ENCODE assay signal across 12 mouse cellular contexts in the genomic region with DNA sequence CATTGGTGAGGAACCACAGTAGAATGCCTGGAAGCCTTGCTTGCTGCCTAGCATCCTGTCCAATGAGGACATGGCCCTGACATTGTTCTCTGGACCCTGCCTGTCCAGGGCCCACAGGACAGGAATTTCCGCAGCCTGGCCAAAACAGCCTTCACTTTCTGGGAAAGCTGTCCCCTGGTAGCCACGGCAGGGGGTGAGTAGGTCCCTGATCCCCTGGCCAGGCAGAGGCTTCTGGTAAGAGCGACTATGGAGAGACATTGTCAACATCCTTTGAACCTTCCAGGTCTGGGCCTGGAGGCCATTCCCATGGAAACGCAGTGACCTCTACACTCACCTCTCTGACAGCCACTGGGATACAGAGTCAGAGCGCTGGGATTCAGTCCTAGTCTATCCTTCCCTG. TPM values are rescaled to one million over a fixed set of nuclear protein-coding genes. Genes with fewer than 3 reads are reported as not detected.
DNase-seq lines count a peak whose midpoint lies in the region; ATAC-seq and TF ChIP-seq lines count a peak whose summit lies in the region.
"Had no signal": no experiment of that assay in that cellular context is flagged by ENCODE, and none has a peak within 500 bp of the region (broad histone marks: within the 10 kb centered on the region; RNA-seq: fewer than 3 reads in every experiment).

No protein-coding gene starts in this region.

- 0 out of 2 replicates have a peak overlapping the region, but pooled peaks have one; percentile 7 for H3K9ac ChIP-seq in intestine, postnatal 0 days (ENCODE audit: low read depth, low read length)
- H3K9ac ChIP-seq in intestine, embryonic 16.5 days (ENCODE audit: low read depth, low read length) = no peak overlapping the region
- H3K9ac ChIP-seq in liver, embryonic 15.5 days = no peak overlapping the region
- no peak overlapping the region for H3K9ac ChIP-seq in midbrain, embryonic 16.5 days (ENCODE audit: low read depth, low read length)
- H3K9ac ChIP-seq: lung, embryonic 14.5 days had no signal

- H3K4me1 ChIP-seq in intestine, postnatal 0 days (replicated peaks; ENCODE audit: control insufficient read depth, insufficient read depth, low read length) = 0 out of 2 replicates have a peak, but pooled peaks cover 3% of the 10 kb centered on the region
- peaks cover 9% of the 10 kb centered on the region for H3K4me1 ChIP-seq in intestine, embryonic 16.5 days (ENCODE audit: control insufficient read depth, insufficient read depth, low read length)
- peaks cover 25% of the 10 kb centered on the region for H3K4me1 ChIP-seq in liver, embryonic 15.5 days (replicated peaks)
- H3K4me1 ChIP-seq in midbrain, embryonic 16.5 days (ENCODE audit: control insufficient read depth, insufficient read depth, low read length) = no peaks in the 10 kb centered on the region

- peak; percentile 70 for DNase-seq in heart, adult 8-10 months (ENCODE audit: low spot score)
- peak; percentile 66 for DNase-seq in kidney, adult 9 months
- no peak for DNase-seq in right cerebral cortex, adult 2 months (ENCODE audit: low spot score in 2 of 2)
- DNase-seq in layer of hippocampus, postnatal 36 days = no peak
- DNase-seq: lung, embryonic 14.5 days; thymus, adult 2 months had no signal

- H3K9me3 ChIP-seq in intestine, postnatal 0 days (ENCODE audit: control insufficient read depth) = no peaks in the 10 kb centered on the region
- no peaks in the 10 kb centered on the region for H3K9me3 ChIP-seq in intestine, embryonic 16.5 days (ENCODE audit: control insufficient read depth, low read length)
- no peaks in the 10 kb centered on the region for H3K9me3 ChIP-seq in liver, embryonic 15.5 days (replicated peaks)
- no peaks in the 10 kb centered on the region for H3K9me3 ChIP-seq in midbrain, embryonic 16.5 days (replicated peaks; ENCODE audit: control insufficient read depth, low read length, poor library complexity, severe bottlenecking)

- no peak overlapping the region for H3K4me2 ChIP-seq in intestine, postnatal 0 days (replicated peaks; ENCODE audit: low read depth)
- no peak overlapping the region for H3K4me2 ChIP-seq in intestine, embryonic 16.5 days (ENCODE audit: low read depth, low read length)
- no peak overlapping the region for H3K4me2 ChIP-seq in liver, embryonic 15.5 days
- H3K4me2 ChIP-seq in midbrain, embryonic 16.5 days (ENCODE audit: low read length) = no peak overlapping the region
- H3K4me2 ChIP-seq: lung, embryonic 14.5 days had no signal

- H3K4me3 ChIP-seq in intestine, postnatal 0 days (ENCODE audit: low read depth, low read length) = no peak overlapping the region
- H3K4me3 ChIP-seq in intestine, embryonic 16.5 days (ENCODE audit: low read length) = no peak overlapping the region
- no peak overlapping the region for H3K4me3 ChIP-seq in liver, embryonic 15.5 days (replicated peaks)
- H3K4me3 ChIP-seq in midbrain, embryonic 16.5 days (ENCODE audit: low read depth, low read length) = no peak overlapping the region
- H3K4me3 ChIP-seq: myocyte had no signal

- H3K27me3 ChIP-seq in intestine, postnatal 0 days (replicated peaks; ENCODE audit: control insufficient read depth, insufficient read depth, low read length) = no peaks in the 10 kb centered on the region
- no peaks in the 10 kb centered on the region for H3K27me3 ChIP-seq in intestine, embryonic 16.5 days (replicated peaks; ENCODE audit: control insufficient read depth, insufficient read depth, low read length)
- no peaks in the 10 kb centered on the region for H3K27me3 ChIP-seq in liver, embryonic 15.5 days
- no peaks in the 10 kb centered on the region for H3K27me3 ChIP-seq in midbrain, embryonic 16.5 days (ENCODE audit: control insufficient read depth, insufficient read depth, low read depth, low read length)
- H3K27me3 ChIP-seq: CH12.LX had no signal

- TF ChIP-seq CTCF in intestine, postnatal 0 days (IDR thresholded peaks at IDR 0.05; ENCODE audit: low read depth) = no peak

- 58% methylated on average over 5 of the region's 5 CpGs for WGBS in intestine, postnatal 0 days
- 49% methylated on average over 5 of the region's 5 CpGs for WGBS in intestine, embryonic 16.5 days
- WGBS in liver, embryonic 15.5 days (ENCODE audit: insufficient replicate concordance) = 52% methylated on average over 5 of the region's 5 CpGs
- WGBS in midbrain, embryonic 16.5 days = 63% methylated on average over 5 of the region's 5 CpGs

- H3K27ac ChIP-seq in intestine, postnatal 0 days (ENCODE audit: low read depth, low read length) = no peak overlapping the region
- H3K27ac ChIP-seq in intestine, embryonic 16.5 days (ENCODE audit: low read length) = no peak overlapping the region
- peak overlapping the region; percentile 52 for H3K27ac ChIP-seq in liver, embryonic 15.5 days (replicated peaks)
- H3K27ac ChIP-seq in midbrain, embryonic 16.5 days (ENCODE audit: low read length) = no peak overlapping the region

- peaks cover 35% of the 10 kb centered on the region for H3K36me3 ChIP-seq in intestine, postnatal 0 days (ENCODE audit: control insufficient read depth, insufficient read depth)
- H3K36me3 ChIP-seq in intestine, embryonic 16.5 days (ENCODE audit: control insufficient read depth, insufficient read depth, low read length) = peaks cover 16% of the 10 kb centered on the region; the same call in 1 of the 2 replicates
- H3K36me3 ChIP-seq in liver, embryonic 15.5 days (replicated peaks) = peaks cover 32% of the 10 kb centered on the region
- peaks cover 11% of the 10 kb centered on the region; the same call in 1 of the 2 replicates for H3K36me3 ChIP-seq in midbrain, embryonic 16.5 days (ENCODE audit: control insufficient read depth, insufficient read depth, low read length)

- ATAC-seq in intestine, postnatal 0 days = no peak
- no peak for ATAC-seq in intestine, embryonic 16.5 days
- peak; percentile 52; the same call in 1 of the 2 replicates for ATAC-seq in liver, embryonic 15.5 days (ENCODE audit: insufficient read depth)
- no peak for ATAC-seq in midbrain, embryonic 16.5 days

RNA-seq across cellular contexts. Expression of gene Txn2, which starts 16.8 kb away (rescaled TPM):
- polyA plus RNA-seq in intestine, postnatal 0 days (2015; fragmentation: Nextera tagmentation; extraction: Ambion mirVana) = 165 and 173 TPM in 2 replicates
- 357 and 388 TPM in 2 replicates for polyA plus RNA-seq in intestine, embryonic 16.5 days (2015; fragmentation: Nextera tagmentation; extraction: Ambion mirVana)
- 100 to 1,000 TPM; 303 to 339 (median 309) TPM for total RNA-seq in heart, adult 8-10 months (2022)
- polyA plus RNA-seq in liver, embryonic 15.5 days (2015; fragmentation: Nextera tagmentation; extraction: Ambion mirVana) = 185 and 208 TPM in 2 replicates
- polyA plus RNA-seq in midbrain, embryonic 16.5 days (2015; fragmentation: Nextera tagmentation; extraction: Ambion mirVana) = 187 and 190 TPM in 2 replicates
- total RNA-seq in layer of hippocampus, postnatal 36 days (2021) = 100 to 1,000 TPM; 125 to 135 TPM

RNA-seq across cellular contexts. Expression of gene Foxred2, which starts 44.5 kb away (rescaled TPM):
- 0.33 and 0.46 TPM in 2 replicates for polyA plus RNA-seq in intestine, postnatal 0 days (2015; fragmentation: Nextera tagmentation; extraction: Ambion mirVana)
- 1.8 and 2.0 TPM in 2 replicates for polyA plus RNA-seq in intestine, embryonic 16.5 days (2015; fragmentation: Nextera tagmentation; extraction: Ambion mirVana)
- under 1 TPM; 0.27 to 0.53 (median 0.39) TPM for total RNA-seq in heart, adult 8-10 months (2022)
- polyA plus RNA-seq in liver, embryonic 15.5 days (2015; fragmentation: Nextera tagmentation; extraction: Ambion mirVana) = 1.1 and 1.4 TPM in 2 replicates
- 9.2 and 11.0 TPM in 2 replicates for polyA plus RNA-seq in midbrain, embryonic 16.5 days (2015; fragmentation: Nextera tagmentation; extraction: Ambion mirVana)
- 10 to 100 TPM; 10.5 to 11.8 TPM for total RNA-seq in layer of hippocampus, postnatal 36 days (2021)

RNA-seq across cellular contexts. Expression of gene Eif3d, which starts 58.6 kb away (rescaled TPM):
- polyA plus RNA-seq in intestine, postnatal 0 days (2015; fragmentation: Nextera tagmentation; extraction: Ambion mirVana) = 59.5 and 67.4 TPM in 2 replicates
- 166 and 186 TPM in 2 replicates for polyA plus RNA-seq in intestine, embryonic 16.5 days (2015; fragmentation: Nextera tagmentation; extraction: Ambion mirVana)
- total RNA-seq in heart, adult 8-10 months (2022) = 10 to 100 TPM; 56.3 to 67.2 (median 63.3) TPM
- 139 and 142 TPM in 2 replicates for polyA plus RNA-seq in liver, embryonic 15.5 days (2015; fragmentation: Nextera tagmentation; extraction: Ambion mirVana)
- polyA plus RNA-seq in midbrain, embryonic 16.5 days (2015; fragmentation: Nextera tagmentation; extraction: Ambion mirVana) = 164 and 166 TPM in 2 replicates
- 100 to 1,000 TPM in 1 of 2 experiments, 10 to 100 TPM in 1; 96.9 to 102 TPM for total RNA-seq in layer of hippocampus, postnatal 36 days (2021)

Comparison
In these comparisons a context has a peak if more than half of its experiments do, and no peak if none do; other contexts are left out.
1. DNase-seq: peak in heart, adult 8-10 months (single experiment) and kidney, adult 9 months (single experiment); none in right cerebral cortex, adult 2 months (0 of 2) and layer of hippocampus, postnatal 36 days (0 of 2).